Mouse (Mus musculus) kidney, adult 2 months (tissue): ENCODE results near the gene Nrxn3.

Experiments used
- CTCF ChIP-seq: fragments of 200-500 bp; conservative IDR thresholded peaks from 2 replicates; pipeline ENCODE4 v1.5.1; 2011; ENCODE audit warnings: low read depth, mild to moderate bottlenecking, control low read depth, low read length, moderate library complexity, mixed read lengths; ENCODE audit not compliant: insufficient read depth, insufficient read length
- POLR2A ChIP-seq: fragments of 200-500 bp; IDR thresholded peaks from one replicate; pipeline ENCODE4 v1.6.1; 2011; ENCODE audit warnings: low read depth, low read length, control low read depth

DNA sequence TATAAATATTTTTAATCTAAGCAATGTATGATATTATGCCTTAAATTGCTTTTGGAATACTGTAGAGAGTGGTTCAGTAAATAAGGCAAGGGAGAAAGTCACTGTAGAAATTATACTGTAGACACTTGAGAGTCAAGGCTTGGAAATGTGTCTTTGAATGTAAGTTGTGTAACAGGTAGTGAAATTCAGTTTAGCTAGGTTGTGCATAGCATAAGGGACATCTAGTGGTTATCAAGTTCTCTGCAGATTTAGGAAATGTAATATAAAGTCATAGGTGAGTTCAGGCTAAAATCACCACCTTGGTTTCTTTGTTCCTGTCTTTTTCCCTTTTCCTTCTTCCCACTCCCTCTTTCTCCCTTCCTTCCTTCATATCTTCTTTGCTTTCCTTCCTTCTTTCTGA lies 518.9 kb downstream of the Nrxn3 start:
- TF ChIP-seq POLR2A: no peak
- TF ChIP-seq CTCF: no peak
